Mouse (Mus musculus) inflammation-experienced regulatory T-cells, adult 6 months (primary cell): ENCODE results near the gene Gm3259. TPM values are rescaled to one million over a fixed set of nuclear protein-coding genes. Genes with fewer than 3 reads are reported as not detected.
"Not testable (repeated sequence)": the region's sequence is repeated elsewhere in the genome, so short reads cannot be mapped to it uniquely, and the experiment has no call there.

Experiments
- ATAC-seq: one replicate; pipeline ENCODE4 v1.8.0; 2017
- polyA plus RNA-seq, 3 experiments: library from polyadenylated mRNA; unstranded; fragments of 100-300 nt; shearing (Covaris generic); gene quantifications; one replicate each; pipeline ENCODE4 v1.2.1; 2017

Gene Gm3259
- not detected for polyA plus RNA-seq

DNA sequence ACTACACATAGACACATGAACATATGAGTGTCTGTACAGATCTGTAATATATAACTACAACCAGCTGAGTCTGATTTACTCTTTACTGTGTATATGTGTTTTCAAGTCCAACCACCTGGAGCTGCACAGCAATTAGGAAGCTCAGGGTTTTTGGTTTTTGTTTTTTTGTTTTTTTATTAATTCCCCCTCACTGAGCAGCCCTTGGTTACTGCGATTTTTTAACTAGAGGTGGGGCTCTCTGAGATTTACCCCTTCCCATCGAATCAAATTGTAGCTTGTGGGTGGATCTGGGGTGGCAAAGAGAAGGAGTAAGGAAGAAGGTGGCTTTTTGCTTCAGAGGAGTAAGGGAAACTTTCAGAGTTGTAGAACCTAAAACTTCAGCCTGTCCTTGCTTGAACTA is at the start of gene Gm3259:
Gene Gm3259, plus strand, starts transcription at position 301 of the 400 bp plus-strand sequence.
- not testable (repeated sequence) for ATAC-seq

DNA sequence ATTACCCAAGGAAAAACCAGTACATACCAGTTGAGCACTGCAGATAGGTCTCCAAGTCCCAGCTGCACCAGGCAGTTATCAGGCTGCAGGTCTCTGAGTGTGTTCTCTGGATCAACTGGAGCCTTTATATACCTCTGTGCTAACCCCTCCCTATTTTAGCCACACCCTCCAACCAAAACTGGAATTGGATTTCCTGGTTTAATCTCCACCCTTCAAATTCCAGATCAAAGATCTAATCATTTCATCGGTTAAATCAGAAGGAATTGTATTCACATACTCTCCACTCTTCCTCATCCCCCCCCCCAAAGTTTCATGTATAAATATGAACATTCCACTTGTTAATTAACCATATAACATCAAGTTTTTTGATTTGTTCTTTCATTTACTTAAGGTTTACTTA is 33.0 kb upstream of the Gm3259 start, which contains the start of gene Gm10424:
Gene Gm10424, minus strand, starts transcription at position 101 of the 400 bp plus-strand sequence.
- not testable (repeated sequence) for ATAC-seq

Other genes starting within 250 kb of the Gm3259 start
- not detected for gene Gm7942, start 199.0 kb upstream of the Gm3259 start, polyA plus RNA-seq
- gene Gm16513, start 123.3 kb upstream of the Gm3259 start, polyA plus RNA-seq: under 1 TPM in 1 of 3 experiments, not detected in 2; 0.39 TPM
- gene Gm10424, start 33.1 kb upstream of the Gm3259 start, polyA plus RNA-seq: not detected
- not detected for gene D5Ertd577e, start 150.9 kb downstream of the Gm3259 start, polyA plus RNA-seq
- not detected for gene Gm3286, start 204.8 kb downstream of the Gm3259 start, polyA plus RNA-seq